Comparison of ENCODE assay signal across 19 mouse cellular contexts in the genomic region with DNA sequence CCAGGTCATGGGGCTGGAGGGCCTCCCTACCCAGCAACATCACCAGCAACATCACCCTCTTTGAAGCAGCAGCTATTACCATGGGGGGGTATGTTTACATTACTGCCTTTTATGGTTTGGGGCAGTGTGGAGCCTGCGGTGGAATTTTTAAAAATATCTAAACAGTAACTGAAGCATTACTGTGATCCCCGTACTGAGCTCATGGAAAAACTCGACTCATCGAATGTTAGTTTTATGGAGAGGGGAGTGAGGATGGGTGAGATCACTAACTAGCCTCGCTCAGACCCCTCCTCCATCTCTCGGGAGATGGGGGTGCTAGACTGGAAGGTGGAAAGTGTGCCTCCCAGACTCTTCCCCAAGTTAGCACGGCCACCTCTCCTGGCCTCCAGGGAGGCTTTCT. TPM values are rescaled to one million over a fixed set of nuclear protein-coding genes. Genes with fewer than 3 reads are reported as not detected.
A peak's percentile ranks its signal among the peaks of the same experiment; 100 is the strongest.
DNase-seq lines count a peak whose midpoint lies in the region; ATAC-seq and TF ChIP-seq lines count a peak whose summit lies in the region.
"Had no signal": no experiment of that assay in that cellular context is flagged by ENCODE, and none has a peak within 500 bp of the region (broad histone marks: within the 10 kb centered on the region; RNA-seq: fewer than 3 reads in every experiment).

No protein-coding gene starts in this region.

- no peak for TF ChIP-seq CTCF in lung, postnatal 0 days (IDR thresholded peaks at IDR 0.05)
- no peak for TF ChIP-seq CTCF in lung, adult 2 months (IDR thresholded peaks at IDR 0.05; ENCODE audit: insufficient read depth, low read length)
- TF ChIP-seq CTCF in midbrain, postnatal 0 days (IDR thresholded peaks at IDR 0.05): no peak

- H3K4me2 ChIP-seq in heart, embryonic 11.5 days: no peak overlapping the region
- H3K4me2 ChIP-seq in lung, postnatal 0 days (replicated peaks; ENCODE audit: low read depth, low read length): no peak overlapping the region
- no peak overlapping the region for H3K4me2 ChIP-seq in limb, embryonic 11.5 days (ENCODE audit: low read depth, severe bottlenecking)
- no peak overlapping the region for H3K4me2 ChIP-seq in midbrain, postnatal 0 days (ENCODE audit: low read depth, low read length, poor library complexity, severe bottlenecking)
- H3K4me2 ChIP-seq: midbrain, embryonic 12.5 days had no signal

- H3K4me3 ChIP-seq in heart, embryonic 11.5 days (ENCODE audit: low read depth, low read length): no peak overlapping the region
- no peak overlapping the region for H3K4me3 ChIP-seq in lung, postnatal 0 days (ENCODE audit: low read depth, low read length)
- no peak overlapping the region for H3K4me3 ChIP-seq in lung, adult 2 months (replicated peaks; ENCODE audit: extremely low read depth, low read depth, low read length)
- H3K4me3 ChIP-seq in limb, embryonic 11.5 days (ENCODE audit: low read depth, low read length): no peak overlapping the region
- H3K4me3 ChIP-seq in midbrain, postnatal 0 days (ENCODE audit: low read depth, low read length): no peak overlapping the region
- H3K4me3 ChIP-seq: heart, adult 2 months; midbrain, embryonic 12.5 days had no signal

- peaks cover 21% of the 10 kb centered on the region; the same call in 1 of the 2 replicates for H3K4me1 ChIP-seq in heart, embryonic 11.5 days (ENCODE audit: control insufficient read depth, insufficient read depth, low read length)
- peaks cover 9% of the 10 kb centered on the region for H3K4me1 ChIP-seq in lung, postnatal 0 days (ENCODE audit: insufficient read depth, low read depth, low read length)
- H3K4me1 ChIP-seq in lung, adult 2 months (ENCODE audit: control insufficient read depth, insufficient read depth, low read length): peaks cover 8% of the 10 kb centered on the region
- H3K4me1 ChIP-seq in limb, embryonic 11.5 days (ENCODE audit: control insufficient read depth, insufficient read depth, low read length): peaks cover 48% of the 10 kb centered on the region
- no peaks in the 10 kb centered on the region for H3K4me1 ChIP-seq in midbrain, postnatal 0 days (ENCODE audit: insufficient read depth, low read length)

- peak overlapping the region; percentile 60; the same call in 1 of the 2 replicates for H3K27ac ChIP-seq in heart, embryonic 11.5 days (ENCODE audit: low read depth, low read length)
- no peak overlapping the region for H3K27ac ChIP-seq in lung, postnatal 0 days (ENCODE audit: low read length)
- H3K27ac ChIP-seq in limb, embryonic 11.5 days (replicated peaks; ENCODE audit: low read depth, low read length): peak overlapping the region; percentile 38
- H3K27ac ChIP-seq in midbrain, postnatal 0 days (ENCODE audit: low read depth, low read length): no peak overlapping the region
- H3K27ac ChIP-seq: heart, adult 2 months; midbrain, embryonic 12.5 days had no signal

- H3K9me3 ChIP-seq in heart, embryonic 11.5 days (replicated peaks; ENCODE audit: control insufficient read depth, low read length): no peaks in the 10 kb centered on the region
- no peaks in the 10 kb centered on the region for H3K9me3 ChIP-seq in lung, postnatal 0 days (ENCODE audit: low read length)
- no peaks in the 10 kb centered on the region for H3K9me3 ChIP-seq in limb, embryonic 11.5 days (ENCODE audit: control insufficient read depth, low read length)
- no peaks in the 10 kb centered on the region for H3K9me3 ChIP-seq in midbrain, postnatal 0 days (ENCODE audit: low read length)
- H3K9me3 ChIP-seq: midbrain, embryonic 12.5 days had no signal

- no peaks in the 10 kb centered on the region for H3K36me3 ChIP-seq in heart, embryonic 11.5 days (ENCODE audit: control insufficient read depth, insufficient read depth, low read length)
- H3K36me3 ChIP-seq in lung, postnatal 0 days (ENCODE audit: insufficient read depth, low read length): no peaks in the 10 kb centered on the region
- H3K36me3 ChIP-seq in limb, embryonic 11.5 days (ENCODE audit: control insufficient read depth, insufficient read depth, low read length): no peaks in the 10 kb centered on the region
- no peaks in the 10 kb centered on the region for H3K36me3 ChIP-seq in midbrain, postnatal 0 days (ENCODE audit: insufficient read depth, low read length)
- H3K36me3 ChIP-seq: midbrain, embryonic 12.5 days had no signal

- H3K9ac ChIP-seq in heart, embryonic 11.5 days (ENCODE audit: low read depth, low read length): no peak overlapping the region
- no peak overlapping the region for H3K9ac ChIP-seq in lung, postnatal 0 days (replicated peaks; ENCODE audit: low read depth)
- no peak overlapping the region for H3K9ac ChIP-seq in limb, embryonic 11.5 days (ENCODE audit: low read length)
- no peak overlapping the region for H3K9ac ChIP-seq in midbrain, postnatal 0 days (replicated peaks; ENCODE audit: low read length, poor library complexity, severe bottlenecking)
- H3K9ac ChIP-seq: midbrain, embryonic 12.5 days had no signal

- no peak for TF ChIP-seq EP300 in lung, postnatal 0 days (IDR thresholded peaks at IDR 0.05)

- H3K27me3 ChIP-seq in heart, embryonic 11.5 days (ENCODE audit: control insufficient read depth, insufficient read depth, low read length): peaks cover 12% of the 10 kb centered on the region
- H3K27me3 ChIP-seq in lung, postnatal 0 days (replicated peaks; ENCODE audit: insufficient read depth, low read length): no peaks in the 10 kb centered on the region
- no peaks in the 10 kb centered on the region for H3K27me3 ChIP-seq in limb, embryonic 11.5 days (ENCODE audit: control insufficient read depth, insufficient read depth, low read length)
- peaks cover 29% of the 10 kb centered on the region for H3K27me3 ChIP-seq in midbrain, postnatal 0 days (ENCODE audit: insufficient read depth, low read length)

- ATAC-seq in heart, embryonic 11.5 days (replicated peaks; ENCODE audit: insufficient number of reproducible peaks, low FRiP score, low TSS enrichment): no peak
- ATAC-seq in lung, postnatal 0 days: peak; percentile 46
- ATAC-seq in limb, embryonic 11.5 days (ENCODE audit: insufficient number of reproducible peaks, low FRiP score, low TSS enrichment, low read depth): no peak
- no peak for ATAC-seq in midbrain, postnatal 0 days (ENCODE audit: low FRiP score)
- ATAC-seq: forebrain, embryonic 14.5 days had no signal

- 28% methylated on average over 7 of the region's 7 CpGs for WGBS in heart, embryonic 11.5 days (ENCODE audit: insufficient replicate concordance)
- 15% methylated on average over 7 of the region's 7 CpGs for WGBS in lung, postnatal 0 days
- 37% methylated on average over 7 of the region's 7 CpGs for WGBS in lung, adult 2 months
- 34% methylated on average over 7 of the region's 7 CpGs for WGBS in limb, embryonic 11.5 days
- WGBS in midbrain, postnatal 0 days: 62% methylated on average over 7 of the region's 7 CpGs

- no peak for DNase-seq in heart, adult 8-10 months (ENCODE audit: low spot score)
- no peak for DNase-seq in lung, postnatal 0 days (ENCODE audit: low spot score)
- DNase-seq in lung, adult 2 months: no peak
- no peak for DNase-seq in limb, embryonic 11.5 days (ENCODE audit: low spot score)
- DNase-seq in midbrain, postnatal 0 days (ENCODE audit: low spot score): no peak
- no peak for DNase-seq in urinary bladder, postnatal 14 days (ENCODE audit: low spot score)
- DNase-seq in testis, postnatal 10 days (ENCODE audit: low spot score): no peak
- DNase-seq: adrenal gland, postnatal 25 days; cerebellum, postnatal 10 days; heart, adult 2 months; kidney, adult 9 months; left cerebral cortex, postnatal 4 days; right cerebral cortex, postnatal 14 days; thymus, postnatal 25 days had no signal

- no peak for TF ChIP-seq POLR2A in lung, adult 2 months (IDR thresholded peaks at IDR 0.05; ENCODE audit: borderline replicate concordance, extremely low read depth, low read depth, low read length)

RNA-seq across cellular contexts. Expression of a gene that starts 2.1 kb away (rescaled TPM):
- polyA plus RNA-seq in heart, embryonic 11.5 days (2014; fragmentation: Nextera tagmentation; extraction: Ambion mirVana): 65.0 and 94.5 TPM in 2 replicates
- total RNA-seq in heart, adult 8-10 months (2022): 10 to 100 TPM; 10.2 to 16.8 (median 14.4) TPM
- 408 and 422 TPM in 2 replicates for polyA plus RNA-seq in lung, postnatal 0 days (2015; fragmentation: Nextera tagmentation; extraction: Ambion mirVana)
- 50.8 and 53.9 TPM in 2 replicates for polyA plus RNA-seq in lung, adult 2 months (2012; rRNA removed)
- polyA plus RNA-seq in limb, embryonic 11.5 days (2014; fragmentation: Nextera tagmentation; extraction: Ambion mirVana): 47.3 and 48.2 TPM in 2 replicates
- total RNA-seq in midbrain, postnatal 0 days (2014; rRNA removed): 6.3 and 7.5 TPM in 2 replicates
- 3.0 and 3.4 TPM in 2 replicates for polyA plus RNA-seq in midbrain, postnatal 0 days (2015; fragmentation: Nextera tagmentation; extraction: Ambion mirVana)

RNA-seq across cellular contexts. Expression of a gene that starts 58.9 kb away (rescaled TPM):
- 0.37 and 1.1 TPM in 2 replicates for polyA plus RNA-seq in heart, embryonic 11.5 days (2014; fragmentation: Nextera tagmentation; extraction: Ambion mirVana)
- not detected for total RNA-seq in heart, adult 8-10 months (2022)
- polyA plus RNA-seq in lung, postnatal 0 days (2015; fragmentation: Nextera tagmentation; extraction: Ambion mirVana): not detected in 2 replicates
- not detected in 2 replicates for polyA plus RNA-seq in lung, adult 2 months (2012; rRNA removed)
- not detected in 2 replicates for polyA plus RNA-seq in limb, embryonic 11.5 days (2014; fragmentation: Nextera tagmentation; extraction: Ambion mirVana)
- not detected in 2 replicates for total RNA-seq in midbrain, postnatal 0 days (2014; rRNA removed)
- not detected in 2 replicates for polyA plus RNA-seq in midbrain, postnatal 0 days (2015; fragmentation: Nextera tagmentation; extraction: Ambion mirVana)
- total RNA-seq: gastrocnemius, adult 18-20 months; heart, adult 2 months; hematopoietic stem cell, adult 5-6 weeks; left cerebral cortex, postnatal 4 days had no signal
- polyA plus RNA-seq: forebrain, embryonic 14.5 days; heart, adult 2 months; midbrain, embryonic 12.5 days had no signal

Comparison
In these comparisons a context has a peak if more than half of its experiments do, and no peak if none do; other contexts are left out.
1. H3K27ac ChIP-seq: peak in heart, embryonic 11.5 days (single experiment) and limb, embryonic 11.5 days (single experiment); none in lung, postnatal 0 days (single experiment) and midbrain, postnatal 0 days (single experiment).
2. RNA of a gene that starts 2.1 kb away (polyA plus RNA-seq): 408 to 422 TPM in lung, postnatal 0 days, 65.0 to 94.5 TPM in heart, embryonic 11.5 days, 50.8 to 53.9 TPM in lung, adult 2 months and 47.3 to 48.2 TPM in limb, embryonic 11.5 days; 3.0 to 3.4 TPM in midbrain, postnatal 0 days; every median in the first group is over 10 times any median in the second.